Mouse (Mus musculus) hindbrain, embryonic 16.5 days (tissue): ENCODE measurements around the gene Prkar1b. TPM values are rescaled to one million over a fixed set of nuclear protein-coding genes. Genes with fewer than 3 reads are reported as not detected.

ENCODE experiments used
- ATAC-seq: fragments of 200-750 bp; cut with Nextera tagmentation; 2 replicates; pipeline ENCODE4 v1.8.0; 2017; ENCODE audit warnings: moderate TSS enrichment, moderate library complexity
- H3K27ac ChIP-seq: fragments of 300-500 bp; sonication (generic); 2 replicates; pipeline ENCODE4 v1.5.1; 2014; ENCODE audit warnings: low read depth, mild to moderate bottlenecking, control low read depth, low read length, moderate library complexity
- H3K27me3 ChIP-seq: fragments of 300-500 bp; sonication (generic); replicated peaks from 2 replicates; pipeline ENCODE4 v1.6.1; 2014; ENCODE audit warnings: low read length; ENCODE audit not compliant: control insufficient read depth, insufficient read depth
- H3K36me3 ChIP-seq: fragments of 300-500 bp; sonication (generic); 2 replicates; pipeline ENCODE4 v1.6.1; 2014; ENCODE audit warnings: mild to moderate bottlenecking, low read length, moderate library complexity, mixed read lengths; ENCODE audit not compliant: control insufficient read depth, insufficient read depth
- H3K4me1 ChIP-seq: fragments of 300-500 bp; sonication (generic); 2 replicates; pipeline ENCODE4 v1.6.1; 2014; ENCODE audit warnings: low read depth, low read length; ENCODE audit not compliant: control insufficient read depth, insufficient read depth
- H3K4me2 ChIP-seq: fragments of 300-500 bp; sonication (generic); 2 replicates; pipeline ENCODE4 v1.6.1; 2014; ENCODE audit warnings: mild to moderate bottlenecking, low read length, control low read depth, moderate library complexity
- H3K4me3 ChIP-seq: fragments of 300-500 bp; sonication (generic); 2 replicates; pipeline ENCODE4 v1.5.1; 2014; ENCODE audit warnings: mild to moderate bottlenecking, low read length, control low read depth, moderate library complexity
- H3K9ac ChIP-seq: fragments of 300-500 bp; sonication (generic); 2 replicates; pipeline ENCODE4 v1.6.1; 2014; ENCODE audit warnings: low read depth, mild to moderate bottlenecking, control low read depth, low read length, moderate library complexity
- H3K9me3 ChIP-seq: fragments of 300-500 bp; sonication (generic); 2 replicates; pipeline ENCODE4 v1.6.1; 2014; ENCODE audit warnings: mild to moderate bottlenecking, low read length, moderate library complexity; ENCODE audit not compliant: control insufficient read depth
- WGBS: fragments of 180-500 bp; shearing (Covaris S2); extraction: QIAGEN DNeasy Blood & Tissue Kit; methylation state at CpG from one replicate; pipeline ENCODE4 v1.1.7; 2014; 5-methylcytosine and 5-hydroxymethylcytosine counted together
- polyA plus RNA-seq: library from polyadenylated mRNA; unstranded; fragments of >200 nt; fragmentation: Nextera tagmentation; extraction: Ambion mirVana; gene quantifications from 2 replicates; pipeline ENCODE4 v1.2.1, GENCODE M21; 2015

The Prkar1b gene
- polyA plus RNA-seq, 1 experiment from 2014 or later: 332 TPM

GRCm38 (mm10) chr5:139043546-139043945 lies 106.3 kb downstream of the Prkar1b start:
- Histone ChIP-seq H3K4me3 (no peak overlapping the region), H3K9ac (no peak overlapping the region), H3K4me1 (peaks cover 6% of the 10 kb centered on the region), H3K4me2 (no peak overlapping the region), H3K27me3 (no peaks in the 10 kb centered on the region), H3K9me3 (no peaks in the 10 kb centered on the region), H3K36me3 (peaks cover 8% of the 10 kb centered on the region; the same call in 1 of the 2 replicates), H3K27ac (no peak overlapping the region)
- no peak for ATAC-seq
- WGBS: 84% methylated on average over 4 of the region's 4 CpGs

DNA sequence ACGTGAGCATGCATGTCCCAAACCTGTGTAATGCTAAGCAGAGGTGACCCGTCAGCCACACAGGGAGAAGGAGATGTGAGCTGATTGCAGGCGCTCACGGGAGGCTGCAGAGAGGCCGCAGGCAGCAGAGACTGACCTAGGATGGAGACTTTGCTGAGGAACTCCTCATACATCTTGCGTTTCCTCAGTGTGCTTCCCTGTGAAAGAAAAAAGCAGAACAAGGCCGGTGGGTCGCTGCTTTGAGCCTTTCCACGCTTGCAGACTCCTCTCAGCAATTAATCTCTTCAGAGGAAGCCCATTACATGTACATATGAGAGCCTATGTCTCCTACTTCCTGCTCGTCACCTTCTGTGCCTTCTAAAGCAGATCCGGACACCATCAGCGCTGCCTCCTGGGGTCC lies 107.5 kb downstream of the Prkar1b start:
- Histone ChIP-seq H3K9ac (no peak overlapping the region), H3K4me1 (peaks cover 2% of the 10 kb centered on the region), H3K36me3 (peaks cover 8% of the 10 kb centered on the region; the same call in 1 of the 2 replicates), H3K4me2 (no peak overlapping the region), H3K27ac (no peak overlapping the region), H3K9me3 (no peaks in the 10 kb centered on the region), H3K27me3 (no peaks in the 10 kb centered on the region), H3K4me3 (no peak overlapping the region)
- 90% methylated on average over 12 of the region's 12 CpGs for WGBS
- ATAC-seq: no peak

DNA sequence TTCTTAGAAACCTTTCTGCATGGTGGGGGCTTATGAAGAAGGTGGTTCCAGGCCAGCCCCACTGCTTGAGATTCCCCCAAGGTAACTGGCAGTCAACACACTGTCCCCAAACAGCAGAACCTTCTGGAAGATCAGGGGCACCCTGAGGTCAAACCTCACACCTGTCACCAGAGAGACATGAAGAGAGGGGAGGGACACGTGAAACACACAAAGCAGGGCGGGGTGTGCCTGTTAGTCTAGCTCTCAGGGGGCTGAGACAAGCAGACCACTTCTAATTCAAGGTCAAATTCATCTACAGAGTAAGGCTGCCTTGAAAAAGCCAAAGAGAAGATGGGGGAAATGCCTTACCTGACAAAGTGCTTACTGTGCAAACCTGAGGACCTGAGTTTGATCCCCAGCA lies 114.6 kb downstream of the Prkar1b start:
- peaks cover 5% of the 10 kb centered on the region; the same call in 1 of the 2 replicates for H3K36me3 ChIP-seq
- no peaks in the 10 kb centered on the region for H3K27me3 ChIP-seq
- no peak overlapping the region for H3K27ac ChIP-seq
- H3K9ac ChIP-seq: no peak overlapping the region
- 83% methylated on average over 2 of the region's 2 CpGs for WGBS
- ATAC-seq: no peak
- no peak overlapping the region for H3K4me2 ChIP-seq
- H3K9me3 ChIP-seq: no peaks in the 10 kb centered on the region
- H3K4me1 ChIP-seq: peaks cover 18% of the 10 kb centered on the region
- H3K4me3 ChIP-seq: no peak overlapping the region

- no peak overlapping the region for H3K4me2 ChIP-seq
- H3K4me3 ChIP-seq: no peak overlapping the region
- peaks cover 18% of the 10 kb centered on the region for H3K4me1 ChIP-seq
- H3K36me3 ChIP-seq: peaks cover 5% of the 10 kb centered on the region; the same call in 1 of the 2 replicates
- peak overlapping the region; percentile 68; the same call in 1 of the 2 replicates for H3K27ac ChIP-seq
- 54% methylated on average over 6 of the region's 6 CpGs for WGBS
- H3K9me3 ChIP-seq: no peaks in the 10 kb centered on the region
- no peaks in the 10 kb centered on the region for H3K27me3 ChIP-seq
- no peak overlapping the region for H3K9ac ChIP-seq
- no peak for ATAC-seq
Measured at GRCm38 (mm10) chr5:139034746-139035145, 115.1 kb downstream of the Prkar1b start.

GRCm38 (mm10) chr5:139033406-139034317 lies 116.1 kb downstream of the Prkar1b start:
- H3K4me2 ChIP-seq: no peak overlapping the region
- no peak overlapping the region for H3K4me3 ChIP-seq
- peaks cover 5% of the 10 kb centered on the region; the same call in 1 of the 2 replicates for H3K36me3 ChIP-seq
- ATAC-seq: peak; percentile 35
- WGBS: 30% methylated on average over 14 of the region's 14 CpGs
- peak overlapping the region; percentile 68 for H3K27ac ChIP-seq
- peaks cover 18% of the 10 kb centered on the region for H3K4me1 ChIP-seq
- H3K9me3 ChIP-seq: no peaks in the 10 kb centered on the region
- H3K9ac ChIP-seq: peak overlapping the region; percentile 29; the same call in 1 of the 2 replicates
- no peaks in the 10 kb centered on the region for H3K27me3 ChIP-seq

DNA sequence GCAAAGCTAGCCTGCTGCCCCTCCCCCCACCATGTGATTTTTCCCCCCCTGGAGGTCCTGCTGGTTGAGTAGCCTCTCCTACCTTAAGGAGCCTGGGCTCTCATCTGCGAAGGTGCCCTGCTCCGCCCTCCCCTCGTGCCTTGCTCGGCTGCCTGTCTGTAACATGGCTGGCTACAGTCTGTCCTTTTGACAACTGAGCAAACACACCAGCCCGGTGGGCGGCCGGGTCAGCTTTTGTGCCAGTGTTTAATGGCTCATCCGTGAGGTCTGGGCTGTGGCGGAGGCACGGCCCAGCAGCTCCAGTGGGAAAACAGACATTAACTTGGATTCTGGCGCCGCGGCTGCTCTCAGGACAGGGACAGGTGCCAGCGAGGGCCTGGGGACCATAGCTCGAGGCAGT lies 122.2 kb downstream of the Prkar1b start:
- ATAC-seq: peak; percentile 48
- Histone ChIP-seq H3K4me3 (no peak overlapping the region), H3K9me3 (no peaks in the 10 kb centered on the region), H3K27ac (no peak overlapping the region), H3K27me3 (no peaks in the 10 kb centered on the region), H3K4me2 (no peak overlapping the region), H3K9ac (no peak overlapping the region), H3K36me3 (no peaks in the 10 kb centered on the region), H3K4me1 (peaks cover 8% of the 10 kb centered on the region)
- WGBS: 23% methylated on average over 15 of the region's 15 CpGs

- H3K4me2 ChIP-seq: no peak overlapping the region
- 77% methylated on average over 12 of the region's 12 CpGs for WGBS
- H3K27ac ChIP-seq: no peak overlapping the region
- no peaks in the 10 kb centered on the region for H3K9me3 ChIP-seq
- H3K9ac ChIP-seq: no peak overlapping the region
- no peak overlapping the region for H3K4me3 ChIP-seq
- ATAC-seq: no peak
- no peaks in the 10 kb centered on the region for H3K27me3 ChIP-seq
- no peaks in the 10 kb centered on the region for H3K36me3 ChIP-seq
- peaks cover 8% of the 10 kb centered on the region for H3K4me1 ChIP-seq
Measured at GRCm38 (mm10) chr5:139024351-139025105, 125.3 kb downstream of the Prkar1b start.

DNA sequence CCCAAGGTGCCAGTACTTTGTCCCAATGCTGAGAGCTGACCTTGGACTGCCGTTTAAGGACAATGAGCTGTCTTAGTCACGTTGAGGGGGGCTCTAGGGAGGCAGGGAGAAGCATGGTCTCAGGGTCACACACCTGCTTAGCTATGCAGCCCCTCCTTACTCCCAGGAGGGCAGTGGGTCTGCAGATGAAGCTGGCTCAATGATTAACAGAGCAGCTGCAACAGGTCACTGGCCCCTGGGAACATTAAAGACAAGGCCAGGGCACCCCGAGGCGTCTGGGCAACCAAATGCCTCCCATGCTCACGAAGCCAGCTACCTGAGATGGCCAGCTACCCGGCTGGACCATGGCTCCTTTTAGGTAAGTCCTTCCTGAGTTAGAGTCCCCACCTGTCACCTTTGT lies 129.2 kb downstream of the Prkar1b start:
- H3K4me3 ChIP-seq: no peak overlapping the region
- no peak overlapping the region for H3K4me2 ChIP-seq
- H3K27me3 ChIP-seq: no peaks in the 10 kb centered on the region
- peaks cover 17% of the 10 kb centered on the region for H3K36me3 ChIP-seq
- no peak overlapping the region for H3K9ac ChIP-seq
- H3K4me1 ChIP-seq: no peaks in the 10 kb centered on the region
- H3K9me3 ChIP-seq: no peaks in the 10 kb centered on the region
- no peak overlapping the region for H3K27ac ChIP-seq
- 68% methylated on average over 6 of the region's 6 CpGs for WGBS
- no peak for ATAC-seq
